Mouse (Mus musculus): ENCODE measurements around the gene Mettl24. TPM values are rescaled to one million over a fixed set of nuclear protein-coding genes. Genes with fewer than 3 reads are reported as not detected.

The Mettl24 gene
- polyA plus RNA-seq, 1 experiment: not detected

DNA sequence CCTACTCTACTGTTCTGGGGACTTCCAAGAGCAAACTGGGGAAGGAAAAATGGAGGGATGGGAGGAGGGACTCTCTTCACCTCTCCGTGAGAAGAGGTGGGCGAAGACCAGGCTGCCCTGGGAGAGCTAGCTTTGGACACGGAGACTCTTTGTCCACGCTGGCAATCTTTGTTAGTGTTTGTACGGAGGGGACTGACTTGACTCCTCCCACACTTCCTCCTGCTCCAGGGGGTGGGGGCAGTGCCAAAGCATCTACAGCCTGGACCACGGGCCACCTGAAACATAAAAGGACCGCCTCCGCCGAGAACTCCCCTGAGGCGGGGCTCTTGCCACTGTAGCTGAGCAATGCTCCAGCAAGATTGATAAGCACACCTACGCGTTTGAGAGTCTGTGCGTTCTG, 8.9 kb upstream of the Mettl24 start:
- no peak overlapping the region for H3K27ac ChIP-seq (ENCODE audit: insufficient read depth, low read depth, low read length)
- WGBS: 40% methylated on average over 13 of the region's 13 CpGs
- peaks cover 11% of the 10 kb centered on the region for H3K4me1 ChIP-seq (ENCODE audit: control insufficient read depth, insufficient read depth, low read length)
- TF ChIP-seq CTCF (IDR thresholded peaks at IDR 0.05; ENCODE audit: insufficient read depth, low read depth, low read length) (no peak), POLR2A (IDR thresholded peaks at IDR 0.05; ENCODE audit: insufficient read depth, low read depth, low read length) (no peak)
- H3K4me3 ChIP-seq (ENCODE audit: insufficient read depth, low read depth, low read length): no peak overlapping the region

DNA sequence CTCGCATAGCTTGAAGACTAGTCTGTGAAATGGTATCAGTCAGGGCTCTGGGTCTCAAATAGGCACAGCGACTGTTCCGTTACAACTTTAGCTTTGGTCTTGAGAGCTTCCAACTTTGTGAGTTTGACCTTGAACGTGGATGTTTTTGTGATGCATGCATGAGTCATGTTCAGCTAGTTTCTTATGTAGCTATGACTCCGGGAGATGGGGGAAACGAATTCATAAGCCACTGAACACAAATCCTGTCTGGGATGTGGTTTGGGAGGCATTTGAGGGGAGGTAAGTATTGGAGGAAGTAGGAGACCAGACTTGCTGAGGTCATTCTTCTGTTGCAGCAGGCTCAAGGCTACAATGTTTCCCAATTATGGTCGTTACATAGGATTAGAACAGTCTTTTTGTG, 7.2 kb upstream of the Mettl24 start:
- 64% methylated on average over 7 of the region's 7 CpGs for WGBS
- Histone ChIP-seq H3K27ac (ENCODE audit: insufficient read depth, low read depth, low read length) (no peak overlapping the region), H3K4me1 (ENCODE audit: control insufficient read depth, insufficient read depth, low read length) (peaks cover 11% of the 10 kb centered on the region), H3K4me3 (ENCODE audit: insufficient read depth, low read depth, low read length) (no peak overlapping the region)
- no peak for TF ChIP-seq CTCF (IDR thresholded peaks at IDR 0.05; ENCODE audit: insufficient read depth, low read depth, low read length)
- no peak for TF ChIP-seq POLR2A (IDR thresholded peaks at IDR 0.05; ENCODE audit: insufficient read depth, low read depth, low read length)

GRCm38 (mm10) chr10:40678477-40678876, 4.6 kb upstream of the Mettl24 start:
- H3K4me1 ChIP-seq (ENCODE audit: control insufficient read depth, insufficient read depth, low read length): peaks cover 14% of the 10 kb centered on the region
- TF ChIP-seq POLR2A (IDR thresholded peaks at IDR 0.05; ENCODE audit: insufficient read depth, low read depth, low read length) (no peak), CTCF (IDR thresholded peaks at IDR 0.05; ENCODE audit: insufficient read depth, low read depth, low read length) (no peak)
- H3K27ac ChIP-seq (ENCODE audit: insufficient read depth, low read depth, low read length): no peak overlapping the region
- no peak overlapping the region for H3K4me3 ChIP-seq (ENCODE audit: insufficient read depth, low read depth, low read length)
- WGBS: 76% methylated on average over 3 of the region's 3 CpGs

- WGBS: 24% methylated on average over 8 of the region's 8 CpGs
- Histone ChIP-seq H3K27ac (ENCODE audit: insufficient read depth, low read depth, low read length) (no peak overlapping the region), H3K4me1 (ENCODE audit: control insufficient read depth, insufficient read depth, low read length) (peaks cover 13% of the 10 kb centered on the region), H3K4me3 (ENCODE audit: insufficient read depth, low read depth, low read length) (no peak overlapping the region)
- TF ChIP-seq CTCF (IDR thresholded peaks at IDR 0.05; ENCODE audit: insufficient read depth, low read depth, low read length): no peak
- no peak for TF ChIP-seq POLR2A (IDR thresholded peaks at IDR 0.05; ENCODE audit: insufficient read depth, low read depth, low read length)
Measured at GRCm38 (mm10) chr10:40682470-40682869, 612 bp upstream of the Mettl24 start.

GRCm38 (mm10) chr10:40683868-40684253, 779 bp downstream of the Mettl24 start:
- H3K4me1 ChIP-seq (ENCODE audit: control insufficient read depth, insufficient read depth, low read length): peaks cover 13% of the 10 kb centered on the region
- no peak overlapping the region for H3K27ac ChIP-seq (ENCODE audit: insufficient read depth, low read depth, low read length)
- 69% methylated on average over 9 of the region's 9 CpGs for WGBS
- peak overlapping the region; percentile 48; the same call in 1 of the 2 replicates for H3K4me3 ChIP-seq (ENCODE audit: insufficient read depth, low read depth, low read length)
- TF ChIP-seq POLR2A (IDR thresholded peaks at IDR 0.05; ENCODE audit: insufficient read depth, low read depth, low read length) (no peak), CTCF (IDR thresholded peaks at IDR 0.05; ENCODE audit: insufficient read depth, low read depth, low read length) (no peak)

GRCm38 (mm10) chr10:40684326-40684725, 1.2 kb downstream of the Mettl24 start:
- Histone ChIP-seq H3K4me1 (ENCODE audit: control insufficient read depth, insufficient read depth, low read length) (peaks cover 13% of the 10 kb centered on the region), H3K4me3 (ENCODE audit: insufficient read depth, low read depth, low read length) (no peak overlapping the region), H3K27ac (ENCODE audit: insufficient read depth, low read depth, low read length) (no peak overlapping the region)
- 84% methylated on average over 7 of the region's 7 CpGs for WGBS
- TF ChIP-seq POLR2A (IDR thresholded peaks at IDR 0.05; ENCODE audit: insufficient read depth, low read depth, low read length) (no peak), CTCF (IDR thresholded peaks at IDR 0.05; ENCODE audit: insufficient read depth, low read depth, low read length) (no peak)

DNA sequence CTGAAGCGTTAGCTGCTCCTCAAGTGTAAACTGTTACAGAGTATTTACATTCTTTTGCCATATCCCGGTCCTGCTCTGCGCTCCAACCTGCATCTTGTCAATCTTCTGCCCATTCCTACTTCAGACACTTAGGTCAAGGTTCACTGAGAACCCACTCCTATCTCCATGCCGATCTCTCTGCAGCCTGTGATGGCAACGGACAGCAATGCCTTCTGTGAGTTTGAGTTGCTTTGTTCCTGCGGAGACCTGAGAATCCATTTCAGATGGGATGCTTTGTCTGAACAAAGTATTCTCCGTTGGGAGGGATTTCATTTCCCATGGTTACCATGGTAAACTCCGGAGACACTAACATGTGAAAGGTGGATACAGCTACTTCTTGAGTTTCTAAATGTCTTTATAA, 2.6 kb downstream of the Mettl24 start:
- whole genome bisulfite sequencing: 78% methylated on average over 8 of the region's 8 CpGs

DNA sequence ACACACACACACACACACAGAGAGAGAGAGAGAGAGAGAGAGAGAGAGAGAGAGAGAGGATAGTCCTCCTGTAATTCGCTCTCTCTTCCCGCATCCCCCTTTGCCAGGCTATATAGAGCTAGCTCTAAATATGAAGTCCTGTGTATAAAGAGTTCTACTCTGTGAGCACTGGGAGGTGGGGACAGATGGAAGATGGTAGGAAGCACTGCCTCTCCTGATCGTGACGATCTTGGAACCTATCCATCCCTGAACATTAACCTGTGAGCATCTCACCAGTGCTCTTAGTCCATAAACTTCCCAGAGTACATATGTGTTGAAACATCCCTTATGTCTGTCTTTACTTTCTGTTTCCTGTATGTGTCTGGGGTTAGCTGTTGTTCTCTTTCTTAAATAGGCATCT, 3.9 kb downstream of the Mettl24 start:
- no peak for TF ChIP-seq POLR2A (IDR thresholded peaks at IDR 0.05; ENCODE audit: insufficient read depth, low read depth, low read length)
- no peak for TF ChIP-seq CTCF (IDR thresholded peaks at IDR 0.05; ENCODE audit: insufficient read depth, low read depth, low read length)
- WGBS: 92% methylated on average over 4 of the region's 4 CpGs
- no peak overlapping the region for H3K27ac ChIP-seq (ENCODE audit: insufficient read depth, low read depth, low read length)
- no peak overlapping the region for H3K4me3 ChIP-seq (ENCODE audit: insufficient read depth, low read depth, low read length)
- H3K4me1 ChIP-seq (ENCODE audit: control insufficient read depth, insufficient read depth, low read length): peaks cover 13% of the 10 kb centered on the region

More for the DNA sequence above, 2.6 kb downstream of the Mettl24 start:
- Histone ChIP-seq H3K4me3 (ENCODE audit: insufficient read depth, low read depth, low read length) (no peak overlapping the region), H3K27ac (ENCODE audit: insufficient read depth, low read depth, low read length) (no peak overlapping the region), H3K4me1 (ENCODE audit: control insufficient read depth, insufficient read depth, low read length) (peaks cover 13% of the 10 kb centered on the region)
- TF ChIP-seq CTCF (IDR thresholded peaks at IDR 0.05; ENCODE audit: insufficient read depth, low read depth, low read length) (no peak), POLR2A (IDR thresholded peaks at IDR 0.05; ENCODE audit: insufficient read depth, low read depth, low read length) (no peak)

- Histone ChIP-seq H3K4me1 (ENCODE audit: control insufficient read depth, insufficient read depth, low read length) (peaks cover 12% of the 10 kb centered on the region), H3K4me3 (ENCODE audit: insufficient read depth, low read depth, low read length) (no peak overlapping the region), H3K27ac (ENCODE audit: insufficient read depth, low read depth, low read length) (no peak overlapping the region)
- TF ChIP-seq CTCF (IDR thresholded peaks at IDR 0.05; ENCODE audit: insufficient read depth, low read depth, low read length) (no peak), POLR2A (IDR thresholded peaks at IDR 0.05; ENCODE audit: insufficient read depth, low read depth, low read length) (no peak)
- WGBS: 75% methylated on average over 2 of the region's 2 CpGs
Measured at GRCm38 (mm10) chr10:40687407-40687806, 4.3 kb downstream of the Mettl24 start.

DNA sequence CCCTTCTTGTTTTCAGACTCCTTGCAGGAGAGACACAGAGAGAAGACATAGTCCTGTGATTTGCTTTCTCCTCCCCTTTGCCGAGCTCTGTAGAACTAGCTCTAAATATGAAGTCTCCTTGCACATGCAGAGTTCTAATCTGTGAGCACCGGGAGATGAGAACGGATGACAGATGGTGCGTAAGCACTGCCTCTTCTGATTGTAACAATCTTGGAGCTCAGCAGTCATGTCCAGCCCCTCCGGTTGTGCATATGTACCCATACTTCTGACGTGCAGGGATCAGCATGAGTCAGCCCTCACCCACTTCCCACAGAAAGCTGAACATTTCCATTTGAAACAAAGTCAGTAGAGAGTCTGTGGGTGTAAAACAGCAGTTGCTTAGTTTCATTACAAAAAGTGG, 5.2 kb downstream of the Mettl24 start:
- no peak for TF ChIP-seq POLR2A (IDR thresholded peaks at IDR 0.05; ENCODE audit: insufficient read depth, low read depth, low read length)
- no peak for TF ChIP-seq CTCF (IDR thresholded peaks at IDR 0.05; ENCODE audit: insufficient read depth, low read depth, low read length)
- no peak overlapping the region for H3K4me3 ChIP-seq (ENCODE audit: insufficient read depth, low read depth, low read length)
- 48% methylated on average over 6 of the region's 6 CpGs for WGBS
- H3K4me1 ChIP-seq (ENCODE audit: control insufficient read depth, insufficient read depth, low read length): peaks cover 6% of the 10 kb centered on the region
- H3K27ac ChIP-seq (ENCODE audit: insufficient read depth, low read depth, low read length): no peak overlapping the region

All from olfactory bulb, adult 2 months (tissue).